Mouse (Mus musculus) forebrain, embryonic 10.5 days (tissue): Measurements from ENCODE around the gene Slc5a4b. TPM values are rescaled to one million over a fixed set of nuclear protein-coding genes. Genes with fewer than 3 reads are reported as not detected.

ENCODE experiments used
- DNase-seq: peaks from one replicate; pipeline ENCODE4 v3.0.0-alpha.2; 2017; ENCODE audit warnings: low spot score; ENCODE audit errors: extremely low spot score
- H3K27ac ChIP-seq: fragments of 300-500 bp; sonication (generic); 2 replicates; pipeline ENCODE4 v1.5.1; 2016; ENCODE audit warnings: mild to moderate bottlenecking
- H3K27me3 ChIP-seq: fragments of 300-500 bp; sonication (generic); 2 replicates; pipeline ENCODE4 v1.6.1; 2016; ENCODE audit warnings: mild to moderate bottlenecking; ENCODE audit not compliant: poor library complexity, severe bottlenecking
- H3K36me3 ChIP-seq: fragments of 300-500 bp; sonication (generic); replicated peaks from 2 replicates; pipeline ENCODE4 v1.6.1; 2016; ENCODE audit warnings: mild to moderate bottlenecking, moderate library complexity
- H3K4me1 ChIP-seq: fragments of 300-500 bp; sonication (generic); 2 replicates; pipeline ENCODE4 v1.6.1; 2016
- H3K4me3 ChIP-seq: fragments of 300-500 bp; sonication (generic); 2 replicates; pipeline ENCODE4 v1.5.1; 2016; ENCODE audit warnings: mild to moderate bottlenecking, moderate library complexity
- H3K9me3 ChIP-seq: fragments of 300-500 bp; sonication (generic); 2 replicates; pipeline ENCODE4 v1.6.1; 2016; ENCODE audit warnings: mild to moderate bottlenecking, moderate library complexity
- WGBS: fragments of 180-500 bp; shearing (Covaris S2); methylation state at CpG from one replicate; pipeline ENCODE4 v1.1.7; 2016; 5-methylcytosine and 5-hydroxymethylcytosine counted together
- polyA plus RNA-seq: library from polyadenylated mRNA; unstranded; fragments of >200 nt; fragmentation: Nextera tagmentation; extraction: Ambion mirVana; gene quantifications from 2 replicates; pipeline ENCODE4 v1.2.1, GENCODE M21; 2016

The Slc5a4b gene
- polyA plus RNA-seq: not detected in 2 replicates

DNA sequence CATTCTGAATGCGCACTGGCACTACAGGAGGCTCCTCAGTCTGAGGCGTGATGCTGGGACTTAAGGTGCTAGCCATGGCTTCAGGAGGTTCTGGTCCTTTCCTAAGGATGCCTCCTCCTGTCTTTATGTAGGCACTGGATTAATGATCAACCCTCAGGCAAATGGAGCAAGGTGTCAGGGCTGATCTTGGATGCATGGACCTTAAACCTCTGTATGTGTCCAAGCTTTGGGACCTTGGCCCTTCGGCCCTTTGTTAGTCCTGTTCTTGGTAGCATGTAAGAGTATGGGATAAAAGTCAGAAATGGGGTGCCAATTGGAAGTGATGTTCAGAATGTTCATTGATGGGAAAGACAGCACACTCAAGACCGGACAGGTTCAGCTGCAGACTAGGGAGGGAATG lies at the start of gene Slc5a4b:
Gene Slc5a4b, minus strand, starts transcription at position 101 of the 400 bp plus-strand sequence.
- no peak for DNase-seq
- 91% methylated on average over 4 of the region's 4 CpGs for WGBS

GRCm38 (mm10) chr10:76158009-76158408 lies 47.2 kb upstream of the Slc5a4b start:
- DNase-seq: no peak
- Histone ChIP-seq H3K4me1 (no peaks in the 10 kb centered on the region), H3K27ac (no peak overlapping the region), H3K4me3 (no peak overlapping the region), H3K9me3 (no peaks in the 10 kb centered on the region), H3K27me3 (no peaks in the 10 kb centered on the region), H3K36me3 (no peaks in the 10 kb centered on the region)
- 76% methylated on average over 1 of the region's 1 CpGs for WGBS

More for the DNA sequence above, at the start of gene Slc5a4b:
- Histone ChIP-seq H3K9me3 (no peaks in the 10 kb centered on the region), H3K27ac (no peak within 1 kb of the TSS), H3K4me3 (no peak within 1 kb of the TSS), H3K27me3 (no peaks in the 10 kb centered on the region), H3K4me1 (no peaks in the 10 kb centered on the region), H3K36me3 (no peaks in the 10 kb centered on the region)

- Histone ChIP-seq H3K9me3 (no peaks in the 10 kb centered on the region), H3K4me1 (no peaks in the 10 kb centered on the region), H3K4me3 (no peak overlapping the region), H3K27me3 (no peaks in the 10 kb centered on the region), H3K27ac (no peak overlapping the region), H3K36me3 (no peaks in the 10 kb centered on the region)
- WGBS: 86% methylated on average over 5 of the region's 5 CpGs
- no peak for DNase-seq
Measured at GRCm38 (mm10) chr10:76157528-76157927, 46.8 kb upstream of the Slc5a4b start.

- Histone ChIP-seq H3K27me3 (no peaks in the 10 kb centered on the region), H3K36me3 (no peaks in the 10 kb centered on the region), H3K9me3 (no peaks in the 10 kb centered on the region), H3K27ac (no peak overlapping the region), H3K4me1 (no peaks in the 10 kb centered on the region), H3K4me3 (no peak overlapping the region)
- WGBS: 86% methylated on average over 7 of the region's 7 CpGs
- no peak for DNase-seq
Measured at GRCm38 (mm10) chr10:76155911-76156310, 45.1 kb upstream of the Slc5a4b start.

- H3K9me3 ChIP-seq: no peaks in the 10 kb centered on the region
- DNase-seq: no peak
- H3K36me3 ChIP-seq: no peaks in the 10 kb centered on the region
- no peak within 1 kb of the TSS for H3K27ac ChIP-seq
- H3K4me1 ChIP-seq: no peaks in the 10 kb centered on the region
- no peaks in the 10 kb centered on the region for H3K27me3 ChIP-seq
- 91% methylated on average over 5 of the region's 5 CpGs for WGBS
- no peak within 1 kb of the TSS for H3K4me3 ChIP-seq
Measured at GRCm38 (mm10) chr10:76147278-76147677, 36.5 kb upstream of the Slc5a4b start, which contains the start of gene Slc5a4a. Gene Slc5a4a, plus strand, starts transcription at chr10:76147451.

DNA sequence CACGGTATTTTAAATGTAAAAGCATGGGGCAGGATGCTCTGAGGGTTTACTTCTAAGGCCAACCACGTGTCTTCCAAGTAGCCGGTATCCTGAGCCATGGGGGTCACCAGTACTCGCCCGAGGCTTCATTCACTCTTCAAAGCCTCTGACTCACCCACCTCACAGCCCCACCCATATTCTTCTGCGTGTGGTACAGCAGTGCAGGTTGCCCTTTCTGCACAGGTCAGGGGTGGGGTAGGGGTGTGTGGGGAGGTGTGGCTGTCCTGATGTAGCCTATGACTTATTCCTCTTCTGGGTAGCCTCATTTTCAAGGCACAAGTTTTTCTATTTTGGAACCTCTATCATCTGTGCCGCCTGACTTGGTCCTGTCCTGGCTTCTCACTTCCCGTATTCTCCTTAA lies 36.1 kb upstream of the Slc5a4b start:
- Histone ChIP-seq H3K9me3 (no peaks in the 10 kb centered on the region), H3K36me3 (no peaks in the 10 kb centered on the region), H3K27ac (no peak overlapping the region), H3K4me1 (no peaks in the 10 kb centered on the region), H3K27me3 (no peaks in the 10 kb centered on the region), H3K4me3 (no peak overlapping the region)
- no peak for DNase-seq
- WGBS: 76% methylated on average over 8 of the region's 8 CpGs

GRCm38 (mm10) chr10:76136318-76136717 lies 25.6 kb upstream of the Slc5a4b start:
- H3K36me3 ChIP-seq: no peaks in the 10 kb centered on the region
- 82% methylated on average over 2 of the region's 2 CpGs for WGBS
- no peaks in the 10 kb centered on the region for H3K27me3 ChIP-seq
- no peaks in the 10 kb centered on the region for H3K9me3 ChIP-seq
- no peaks in the 10 kb centered on the region for H3K4me1 ChIP-seq
- H3K27ac ChIP-seq: no peak overlapping the region
- no peak overlapping the region for H3K4me3 ChIP-seq
- DNase-seq: no peak

- 84% methylated on average over 4 of the region's 4 CpGs for WGBS
- H3K4me3 ChIP-seq: no peak overlapping the region
- no peak overlapping the region for H3K27ac ChIP-seq
- no peaks in the 10 kb centered on the region for H3K9me3 ChIP-seq
- H3K27me3 ChIP-seq: no peaks in the 10 kb centered on the region
- no peak for DNase-seq
- no peaks in the 10 kb centered on the region for H3K4me1 ChIP-seq
- no peaks in the 10 kb centered on the region for H3K36me3 ChIP-seq
Measured at GRCm38 (mm10) chr10:76132506-76132905, 21.7 kb upstream of the Slc5a4b start.

DNA sequence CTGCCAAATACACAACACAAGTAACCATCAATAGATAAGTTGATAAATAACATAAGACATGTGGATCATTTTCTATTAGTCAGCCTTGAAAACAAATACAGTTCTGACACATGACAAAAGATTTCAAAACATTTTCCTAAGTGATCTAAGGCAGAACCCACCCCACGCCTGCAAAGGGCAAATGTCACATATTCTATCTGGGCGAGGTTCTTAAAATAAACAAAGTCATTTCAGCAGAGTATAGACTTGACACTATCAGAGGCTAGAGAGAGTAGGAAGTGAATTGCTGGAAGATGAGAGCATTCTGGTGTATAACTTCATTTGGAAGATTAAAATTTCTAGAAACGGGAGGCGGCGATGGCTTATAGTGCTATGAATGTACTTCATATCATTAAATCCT lies 10.7 kb upstream of the Slc5a4b start:
- WGBS: 87% methylated on average over 5 of the region's 5 CpGs
- H3K4me1 ChIP-seq: peaks cover 10% of the 10 kb centered on the region
- H3K27me3 ChIP-seq: no peaks in the 10 kb centered on the region
- DNase-seq: no peak
- H3K36me3 ChIP-seq: no peaks in the 10 kb centered on the region
- H3K9me3 ChIP-seq: no peaks in the 10 kb centered on the region
- no peak overlapping the region for H3K27ac ChIP-seq
- no peak overlapping the region for H3K4me3 ChIP-seq

GRCm38 (mm10) chr10:76120124-76120711 lies 9.5 kb upstream of the Slc5a4b start:
- Histone ChIP-seq H3K27me3 (no peaks in the 10 kb centered on the region), H3K4me3 (no peak overlapping the region), H3K4me1 (peaks cover 10% of the 10 kb centered on the region), H3K9me3 (no peaks in the 10 kb centered on the region), H3K27ac (no peak overlapping the region), H3K36me3 (no peaks in the 10 kb centered on the region)
- WGBS: 64% methylated on average over 4 of the region's 4 CpGs
- no peak for DNase-seq

- DNase-seq: no peak
Measured at GRCm38 (mm10) chr10:76118741-76119140, 8.0 kb upstream of the Slc5a4b start.

DNA sequence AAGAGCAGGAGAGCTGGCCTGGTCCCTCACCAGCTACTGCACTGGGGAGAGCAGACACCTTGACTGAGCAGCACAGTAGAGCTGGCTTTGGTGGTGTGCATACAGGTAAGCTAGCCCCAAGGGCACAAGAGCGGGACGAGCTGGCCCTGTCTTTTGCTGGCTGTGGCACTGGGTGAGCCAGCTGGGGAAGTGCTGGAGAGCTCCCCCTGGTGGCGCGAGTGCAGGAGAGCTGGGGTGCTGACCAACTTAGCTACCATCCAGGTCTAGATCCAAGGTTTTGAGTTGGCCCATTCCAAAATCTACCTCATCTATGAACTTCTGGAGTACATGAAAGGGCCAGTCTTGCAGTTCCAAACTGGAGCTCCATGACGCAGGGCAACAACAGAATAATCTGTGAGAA lies 7.2 kb upstream of the Slc5a4b start:
- Histone ChIP-seq H3K4me3 (no peak overlapping the region), H3K27ac (no peak overlapping the region), H3K4me1 (peaks cover 10% of the 10 kb centered on the region), H3K36me3 (no peaks in the 10 kb centered on the region), H3K9me3 (no peaks in the 10 kb centered on the region), H3K27me3 (no peaks in the 10 kb centered on the region)
- 26% methylated on average over 5 of the region's 5 CpGs for whole genome bisulfite sequencing
- DNase-seq: peak; percentile 44

More at GRCm38 (mm10) chr10:76118741-76119140, 8.0 kb upstream of the Slc5a4b start:
- WGBS: 15% methylated on average over 1 of the region's 1 CpGs
- H3K4me3 ChIP-seq: no peak overlapping the region
- peaks cover 10% of the 10 kb centered on the region for H3K4me1 ChIP-seq
- H3K9me3 ChIP-seq: no peaks in the 10 kb centered on the region
- H3K36me3 ChIP-seq: no peaks in the 10 kb centered on the region
- H3K27me3 ChIP-seq: no peaks in the 10 kb centered on the region
- no peak overlapping the region for H3K27ac ChIP-seq

DNA sequence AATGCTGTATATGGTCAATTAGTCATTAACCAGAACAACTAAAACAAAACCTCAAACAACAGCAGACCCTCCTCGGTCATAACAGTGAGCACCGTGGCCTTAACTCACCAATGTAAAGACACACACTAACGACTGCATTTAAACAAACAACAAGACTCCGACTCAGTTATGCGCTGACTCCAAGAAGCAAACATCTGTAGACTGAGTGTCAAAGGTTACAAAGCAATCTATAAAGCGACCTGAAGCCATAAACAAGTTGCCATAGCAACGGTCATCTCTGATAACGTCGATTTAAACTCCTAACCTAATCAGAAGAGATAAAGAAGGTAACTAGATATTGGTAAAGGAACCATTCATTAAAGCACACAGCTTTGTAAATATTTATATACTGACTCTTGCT lies 13.4 kb downstream of the Slc5a4b start:
- H3K4me1 ChIP-seq: peaks cover 11% of the 10 kb centered on the region
- no peaks in the 10 kb centered on the region for H3K9me3 ChIP-seq
- no peak overlapping the region for H3K4me3 ChIP-seq
- no peak for DNase-seq
- WGBS: 83% methylated on average over 9 of the region's 9 CpGs
- no peak overlapping the region for H3K27ac ChIP-seq
- no peaks in the 10 kb centered on the region for H3K36me3 ChIP-seq
- no peaks in the 10 kb centered on the region for H3K27me3 ChIP-seq

- H3K4me3 ChIP-seq: no peak overlapping the region
- H3K27ac ChIP-seq: no peak overlapping the region
- WGBS: 92% methylated on average over 8 of the region's 8 CpGs
Measured at GRCm38 (mm10) chr10:76096580-76096979, 14.2 kb downstream of the Slc5a4b start.

More at GRCm38 (mm10) chr10:76096580-76096979, 14.2 kb downstream of the Slc5a4b start:
- Histone ChIP-seq H3K4me1 (peaks cover 11% of the 10 kb centered on the region), H3K9me3 (no peaks in the 10 kb centered on the region), H3K27me3 (no peaks in the 10 kb centered on the region), H3K36me3 (no peaks in the 10 kb centered on the region)
- DNase-seq: no peak
